Mouse (Mus musculus) urinary bladder, adult 2 months (tissue): ENCODE measurements around the gene Nkap. TPM values are rescaled to one million over a fixed set of nuclear protein-coding genes. Genes with fewer than 3 reads are reported as not detected.
A peak's percentile ranks its signal among the peaks of the same experiment; 100 is the strongest.
"Not testable (repeated sequence)": the region's sequence is repeated elsewhere in the genome, so short reads cannot be mapped to it uniquely, and the experiment has no call there.

ENCODE experiments used
- DNase-seq: peaks from one replicate; pipeline ENCODE4 v3.0.0; 2022; ENCODE audit warnings: low spot score
- polyA plus RNA-seq: library from polyadenylated mRNA; depleted of rRNA; stranded (reverse); fragments of >200 nt; gene quantifications from 2 replicates; pipeline ENCODE4 v1.2.3, GENCODE M21; 2012; rRNA removed

The Nkap gene
- polyA plus RNA-seq: 4.2 and 5.3 TPM in 2 replicates

GRCm38 (mm10) chrX:37126671-37127358 is at the start of gene Nkap:
Nkap (plus strand) TSS chrX:37126795.
- DNase-seq: peak; percentile 36

- not testable (repeated sequence) for DNase-seq
These were observed 46.2 kb upstream of the Nkap start for GRCm38 (mm10) chrX:37080345-37080744.

GRCm38 (mm10) chrX:37081194-37081593 is 45.4 kb upstream of the Nkap start:
- no peak for DNase-seq

- DNase-seq: no peak
These were observed 42.2 kb upstream of the Nkap start for GRCm38 (mm10) chrX:37084318-37084926.

GRCm38 (mm10) chrX:37084927-37085660 is 41.5 kb upstream of the Nkap start, which contains the start of gene Rpl39:
Rpl39 (minus strand) TSS chrX:37085402.
- peak; percentile 60 for DNase-seq

- no peak for DNase-seq
These were observed 40.9 kb upstream of the Nkap start for GRCm38 (mm10) chrX:37085665-37086064.

- DNase-seq: no peak
These were observed 37.8 kb upstream of the Nkap start for GRCm38 (mm10) chrX:37088778-37089177.

GRCm38 (mm10) chrX:37091457-37091856 is 35.1 kb upstream of the Nkap start:
- DNase-seq: no peak

- no peak for DNase-seq
These were observed 31.4 kb upstream of the Nkap start for GRCm38 (mm10) chrX:37095106-37095768.

- DNase-seq: no peak
These were observed 27.9 kb upstream of the Nkap start for GRCm38 (mm10) chrX:37098681-37099080.

GRCm38 (mm10) chrX:37103826-37104225 is 22.8 kb upstream of the Nkap start:
- DNase-seq: no peak

GRCm38 (mm10) chrX:37109526-37110192 is 16.9 kb upstream of the Nkap start:
- DNase-seq: no peak

- peak; percentile 52 for DNase-seq
These were observed 16.3 kb upstream of the Nkap start, which contains the start of gene Upf3b for GRCm38 (mm10) chrX:37110193-37110880. Upf3b (minus strand) TSS chrX:37110322.

- no peak for DNase-seq
These were observed 15.8 kb upstream of the Nkap start for GRCm38 (mm10) chrX:37110881-37111193.

GRCm38 (mm10) chrX:37117085-37117484 is 9.5 kb upstream of the Nkap start:
- no peak for DNase-seq

- no peak for DNase-seq
These were observed 7.0 kb upstream of the Nkap start for GRCm38 (mm10) chrX:37119585-37119984.

- DNase-seq: no peak
These were observed 6.4 kb upstream of the Nkap start for GRCm38 (mm10) chrX:37120212-37120611.

GRCm38 (mm10) chrX:37125511-37125910 is 1.1 kb upstream of the Nkap start:
- DNase-seq: no peak

GRCm38 (mm10) chrX:37141732-37142131 is 15.1 kb downstream of the Nkap start:
- DNase-seq: no peak

- DNase-seq: not testable (repeated sequence)
These were observed 17.9 kb downstream of the Nkap start for GRCm38 (mm10) chrX:37144498-37144897.

GRCm38 (mm10) chrX:37144954-37145353 is 18.4 kb downstream of the Nkap start:
- DNase-seq: no peak
